Mouse (Mus musculus): Measurements from ENCODE around the gene Actl7a. TPM values are rescaled to one million over a fixed set of nuclear protein-coding genes. Genes with fewer than 3 reads are reported as not detected.

Actl7a gene
- total and polyA plus RNA-seq, 3 experiments: 0.11 to 0.15 TPM; not detected in 1

DNA sequence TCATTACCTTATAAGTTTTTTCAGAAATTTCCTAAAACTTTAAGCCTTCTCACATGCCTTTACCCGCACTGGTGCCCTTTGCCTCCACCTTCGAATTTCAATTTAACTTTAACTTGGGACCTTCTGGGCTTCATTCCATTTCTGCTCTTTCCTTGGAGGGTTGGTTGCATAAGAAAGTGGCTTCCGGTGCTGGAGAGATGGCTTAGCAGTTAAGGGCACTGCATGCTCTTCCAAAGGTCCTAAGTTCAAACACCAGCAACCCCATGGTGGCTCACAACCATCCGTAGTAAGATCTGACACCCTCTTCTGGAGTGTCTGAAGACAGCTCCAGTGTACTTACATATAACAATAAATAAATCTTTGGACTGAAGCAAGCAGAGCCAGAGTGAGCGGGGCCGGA is 20.0 kb upstream of the Actl7a start:
- no peak overlapping the region for H3K4me3 ChIP-seq (ENCODE audit: control insufficient read depth in 1 of 2, insufficient read depth in 1 of 2, low read depth in 2 of 2, low read length in 2 of 2)
- DNase-seq (ENCODE audit: low read depth, low spot score): no peak
- no peak overlapping the region for H3K9ac ChIP-seq (ENCODE audit: control insufficient read depth, low read depth, low read length, poor library complexity, severe bottlenecking)
- H3K27me3 ChIP-seq (ENCODE audit: control insufficient read depth in 1 of 2, insufficient read depth in 2 of 2, low read length in 2 of 2): no peaks in the 10 kb centered on the region; a peak in 1 of 4 replicates
- no peaks in the 10 kb centered on the region for H3K4me1 ChIP-seq (ENCODE audit: control insufficient read depth in 1 of 2, insufficient read depth in 2 of 2, low read length in 2 of 2)
- H3K36me3 ChIP-seq (ENCODE audit: control insufficient read depth in 1 of 2, insufficient read depth in 2 of 2, low read length in 2 of 2): no peaks in the 10 kb centered on the region
- no peaks in the 10 kb centered on the region for H3K79me2 ChIP-seq (ENCODE audit: control insufficient read depth, insufficient read depth, low read length, poor library complexity)
- H3K9me3 ChIP-seq (replicated peaks; ENCODE audit: insufficient read depth, low read length): no peaks in the 10 kb centered on the region
- H3K27ac ChIP-seq (ENCODE audit: control insufficient read depth, low read depth, low read length): no peak overlapping the region
- TF ChIP-seq USF2 (IDR thresholded peaks at IDR 0.05; ENCODE audit: borderline replicate concordance in 1 of 2, insufficient read depth in 1 of 2, low read depth in 1 of 2, low read length in 2 of 2): no peak
- no peak for TF ChIP-seq GATA1 (IDR thresholded peaks at IDR 0.05; ENCODE audit: low read depth, low read length)
- TF ChIP-seq TAL1 (IDR thresholded peaks at IDR 0.05; ENCODE audit: low read length): no peak
- no peak for TF ChIP-seq POLR2AphosphoS5 (IDR thresholded peaks at IDR 0.05; ENCODE audit: borderline replicate concordance, low read depth, low read length)
- TF ChIP-seq ZC3H11A (IDR thresholded peaks at IDR 0.05; ENCODE audit: low read depth, low read length): no peak
- no peak for TF ChIP-seq NELFE (IDR thresholded peaks at IDR 0.05; ENCODE audit: low read depth, low read length)

DNA sequence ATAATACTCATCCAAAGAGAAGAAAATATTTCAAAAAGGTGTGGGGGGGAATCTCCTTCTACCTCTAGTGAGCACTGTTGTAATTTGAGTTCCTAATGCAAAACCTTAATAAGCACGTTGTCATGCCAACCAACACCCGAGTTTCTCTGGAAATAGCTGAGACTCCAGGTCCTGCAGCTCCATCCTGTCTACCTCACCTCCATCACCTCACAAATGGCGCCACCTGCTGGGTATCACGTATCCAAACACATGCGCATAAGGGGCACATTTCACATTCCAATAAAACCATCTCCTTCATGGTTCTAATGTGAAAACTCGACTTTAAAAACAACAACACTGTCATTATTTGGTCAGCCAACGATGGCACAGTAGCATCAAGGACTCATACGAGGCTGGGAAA is 17.4 kb upstream of the Actl7a start:
- no peaks in the 10 kb centered on the region for H3K79me2 ChIP-seq (ENCODE audit: control insufficient read depth, insufficient read depth, low read length, poor library complexity)
- DNase-seq (ENCODE audit: low read depth, low spot score): peak; percentile 47
- H3K4me1 ChIP-seq (ENCODE audit: control insufficient read depth in 1 of 2, insufficient read depth in 2 of 2, low read length in 2 of 2): no peaks in the 10 kb centered on the region

DNA sequence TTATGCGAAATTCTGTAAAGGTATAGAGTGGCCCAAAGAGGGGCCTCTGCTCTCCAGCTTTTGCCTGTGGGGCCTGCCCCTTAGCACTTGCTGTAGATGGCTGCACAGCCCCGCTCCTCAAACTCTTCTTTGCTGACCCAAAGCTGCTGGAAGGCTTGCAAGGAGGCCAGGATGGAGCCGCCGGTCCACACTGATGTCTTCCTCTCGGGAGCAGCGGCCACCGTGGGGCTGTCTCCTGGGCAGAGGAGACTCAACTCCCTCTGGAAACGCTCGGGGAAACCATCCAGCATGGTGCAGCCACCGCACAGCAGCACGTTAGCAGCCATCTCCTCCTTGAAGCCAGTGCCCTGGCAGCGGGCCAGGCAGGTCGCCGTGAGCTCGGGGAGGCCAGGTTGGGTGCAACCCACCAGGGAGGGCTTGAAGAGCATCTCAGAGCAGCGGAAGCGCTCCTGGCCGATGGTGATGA is 3.2 kb upstream of the Actl7a start, which contains the start of gene Gm26657:
TSS of gene Gm26657 (plus strand) at position 51 of the 466 bp plus-strand sequence.
- Histone ChIP-seq H3K9me3 (replicated peaks; ENCODE audit: insufficient read depth, low read length) (no peaks in the 10 kb centered on the region), H3K36me3 (ENCODE audit: control insufficient read depth in 1 of 2, insufficient read depth in 2 of 2, low read length in 2 of 2) (no peaks in the 10 kb centered on the region), H3K27ac (ENCODE audit: control insufficient read depth, low read depth, low read length) (no peak within 1 kb of the TSS), H3K9ac (ENCODE audit: control insufficient read depth, low read depth, low read length, poor library complexity, severe bottlenecking) (no peak within 1 kb of the TSS), H3K27me3 (ENCODE audit: control insufficient read depth in 1 of 2, insufficient read depth in 2 of 2, low read length in 2 of 2) (no peaks in the 10 kb centered on the region), H3K4me3 (ENCODE audit: control insufficient read depth in 1 of 2, insufficient read depth in 1 of 2, low read depth in 2 of 2, low read length in 2 of 2) (no peak within 1 kb of the TSS), H3K4me1 (ENCODE audit: control insufficient read depth in 1 of 2, insufficient read depth in 2 of 2, low read length in 2 of 2) (no peaks in the 10 kb centered on the region), H3K79me2 (ENCODE audit: control insufficient read depth, insufficient read depth, low read length, poor library complexity) (no peaks in the 10 kb centered on the region)
- TF ChIP-seq NRF1 (IDR thresholded peaks at IDR 0.05; ENCODE audit: insufficient read depth, low read depth, low read length, poor library complexity, severe bottlenecking) (no peak), BHLHE40 (IDR thresholded peaks at IDR 0.05; ENCODE audit: borderline replicate concordance, low read depth, low read length) (no peak), MEF2A (IDR thresholded peaks at IDR 0.05; ENCODE audit: extremely low read depth, insufficient replicate concordance, low read depth, low read length, poor library complexity, severe bottlenecking) (no peak), GATA1 (IDR thresholded peaks at IDR 0.05; ENCODE audit: low read depth, low read length) (no peak), RCOR1 (IDR thresholded peaks at IDR 0.05; ENCODE audit: low read depth, low read length) (no peak)
- DNase-seq (ENCODE audit: low read depth, low spot score): no peak

More for the DNA sequence above, 17.4 kb upstream of the Actl7a start:
- Histone ChIP-seq H3K4me3 (ENCODE audit: control insufficient read depth in 1 of 2, insufficient read depth in 1 of 2, low read depth in 2 of 2, low read length in 2 of 2) (no peak overlapping the region), H3K27me3 (ENCODE audit: control insufficient read depth in 1 of 2, insufficient read depth in 2 of 2, low read length in 2 of 2) (no peaks in the 10 kb centered on the region; a peak in 1 of 4 replicates), H3K27ac (ENCODE audit: control insufficient read depth, low read depth, low read length) (no peak overlapping the region), H3K9me3 (replicated peaks; ENCODE audit: insufficient read depth, low read length) (no peaks in the 10 kb centered on the region), H3K36me3 (ENCODE audit: control insufficient read depth in 1 of 2, insufficient read depth in 2 of 2, low read length in 2 of 2) (no peaks in the 10 kb centered on the region), H3K9ac (ENCODE audit: control insufficient read depth, low read depth, low read length, poor library complexity, severe bottlenecking) (no peak overlapping the region)
- TF ChIP-seq EP300 (IDR thresholded peaks at IDR 0.05; ENCODE audit: low read depth in 1 of 2, low read length in 2 of 2) (no peak), JUND (IDR thresholded peaks at IDR 0.05; ENCODE audit: low read depth, low read length) (no peak), GATA1 (IDR thresholded peaks at IDR 0.05; ENCODE audit: low read depth, low read length) (no peak), ZC3H11A (IDR thresholded peaks at IDR 0.05; ENCODE audit: low read depth, low read length) (no peak), POLR2A (IDR thresholded peaks at IDR 0.05; ENCODE audit: control insufficient read depth in 1 of 2, insufficient read depth in 1 of 2, low read depth in 1 of 2, low read length in 2 of 2, poor library complexity in 1 of 2) (no peak), RAD21 (IDR thresholded peaks at IDR 0.05; ENCODE audit: low read depth, low read length) (peak; percentile 39), MXI1 (IDR thresholded peaks at IDR 0.05; ENCODE audit: low read depth, low read length) (no peak), CTCF (IDR thresholded peaks at IDR 0.05 in 2 of 3, conservative IDR thresholded peaks at IDR 0.05 in 1 of 3; ENCODE audit: control insufficient read depth in 1 of 3, insufficient read depth in 1 of 3, low read depth in 2 of 3, low read length in 3 of 3, poor library complexity in 1 of 3, severe bottlenecking in 1 of 3) (peak; percentile 53 to 64 (median 55)), SMC3 (IDR thresholded peaks at IDR 0.05; ENCODE audit: low read depth, low read length) (peak; percentile 31)
